Mouse (Mus musculus) heart, embryonic 10.5 days (tissue): ENCODE measurements at regions not wholly inside any gene's neighbourhood (a gene's known extent, or its start where the extent isn't known, plus 50 kb on each side); places are given as distances from the start of the nearest gene placed in this dataset. TPM values are rescaled to one million over a fixed set of nuclear protein-coding genes. Genes with fewer than 3 reads are reported as not detected.

ENCODE experiments used
- DNase-seq: peaks from one replicate; pipeline ENCODE4 v3.0.0-alpha.2; 2017; ENCODE audit warnings: low spot score
- H3K27ac ChIP-seq: fragments of 300-500 bp; sonication (generic); 2 replicates; pipeline ENCODE4 v1.5.1; 2016; ENCODE audit warnings: mild to moderate bottlenecking
- H3K27me3 ChIP-seq: fragments of 300-500 bp; sonication (generic); 2 replicates; pipeline ENCODE4 v1.6.1; 2016; ENCODE audit warnings: mild to moderate bottlenecking; ENCODE audit not compliant: poor library complexity, insufficient read depth, severe bottlenecking
- H3K36me3 ChIP-seq: fragments of 300-500 bp; sonication (generic); 2 replicates; pipeline ENCODE4 v1.6.1; 2016; ENCODE audit warnings: mild to moderate bottlenecking, moderate library complexity
- H3K4me1 ChIP-seq: fragments of 300-500 bp; sonication (generic); 2 replicates; pipeline ENCODE4 v1.6.1; 2016; ENCODE audit warnings: mild to moderate bottlenecking
- H3K4me3 ChIP-seq: fragments of 300-500 bp; sonication (generic); 2 replicates; pipeline ENCODE4 v1.5.1; 2016; ENCODE audit warnings: mild to moderate bottlenecking, moderate library complexity
- H3K9me3 ChIP-seq: fragments of 300-500 bp; sonication (generic); 2 replicates; pipeline ENCODE4 v1.6.1; 2016; ENCODE audit warnings: mild to moderate bottlenecking, moderate library complexity
- WGBS: fragments of 180-500 bp; shearing (Covaris S2); methylation state at CpG from one replicate; pipeline ENCODE4 v1.1.7; 2016; 5-methylcytosine and 5-hydroxymethylcytosine counted together
- microRNA-seq: library from miRNA; unstranded; fragments of <30 nt; microRNA quantifications from one replicate; pipeline ENCODE4, GENCODE M21; 2017

DNA sequence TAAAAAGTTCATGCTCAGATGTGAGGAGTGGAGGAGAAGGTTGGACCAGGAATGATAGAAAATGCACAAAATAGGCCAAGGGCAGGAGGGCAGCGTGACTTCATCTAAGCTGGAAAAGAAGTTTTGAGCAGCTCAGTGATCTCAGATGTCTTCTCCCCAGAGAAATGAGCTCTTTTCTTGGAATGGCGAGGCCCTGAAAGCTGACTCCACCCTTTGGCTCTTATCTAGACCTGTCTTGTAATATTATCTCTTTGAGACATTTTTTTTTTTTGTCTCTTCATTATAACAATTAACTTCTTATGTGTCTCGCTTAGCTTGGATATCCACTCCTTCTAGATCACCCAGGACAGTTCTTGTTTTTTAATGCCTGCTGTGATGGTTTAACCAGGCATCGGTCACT is 53.0 kb upstream of the Kif2a start:
- Histone ChIP-seq H3K4me3 (no peak overlapping the region), H3K27ac (no peak overlapping the region; the same call in 1 of the 2 replicates), H3K36me3 (no peaks in the 10 kb centered on the region), H3K9me3 (no peaks in the 10 kb centered on the region), H3K27me3 (no peaks in the 10 kb centered on the region), H3K4me1 (peaks cover 15% of the 10 kb centered on the region)
- no peak for DNase-seq
- 79% methylated on average over 4 of the region's 4 CpGs for WGBS

DNA sequence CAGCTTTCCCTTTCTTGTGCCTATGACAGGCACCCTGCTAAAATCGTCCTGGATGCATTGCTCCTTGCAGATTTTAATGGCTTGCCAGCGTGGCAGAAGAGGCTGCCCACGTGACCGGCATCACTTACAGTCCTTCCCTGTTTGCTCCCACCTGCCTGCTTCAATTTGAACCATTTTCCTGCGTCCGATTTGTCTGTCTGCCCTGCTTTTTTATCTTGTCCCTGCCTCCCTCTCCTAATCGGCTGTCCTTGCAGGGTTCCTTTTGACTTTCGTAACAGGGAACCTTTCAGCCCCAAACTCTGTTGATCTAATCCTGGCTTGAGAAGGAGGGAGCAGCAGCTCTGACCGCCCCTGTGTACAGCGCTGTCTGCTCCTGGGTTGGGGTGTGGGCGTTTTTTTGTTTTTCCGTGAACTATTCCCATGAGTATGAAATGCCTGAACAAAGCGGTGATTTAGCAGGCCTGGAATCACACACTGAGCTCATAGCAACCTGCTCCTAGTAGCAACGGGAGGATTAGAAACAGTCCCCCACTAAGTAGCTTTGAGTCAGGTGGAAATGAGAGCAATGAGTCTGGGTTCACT is 51.2 kb upstream of the Kif2a start:
- Histone ChIP-seq H3K27ac (peak overlapping the region; percentile 84), H3K9me3 (no peaks in the 10 kb centered on the region), H3K4me3 (peak overlapping the region; percentile 52), H3K36me3 (no peaks in the 10 kb centered on the region), H3K27me3 (no peaks in the 10 kb centered on the region), H3K4me1 (peaks cover 15% of the 10 kb centered on the region)
- peak; percentile 84 for DNase-seq
- 5% methylated on average over 14 of the region's 14 CpGs for WGBS

DNA sequence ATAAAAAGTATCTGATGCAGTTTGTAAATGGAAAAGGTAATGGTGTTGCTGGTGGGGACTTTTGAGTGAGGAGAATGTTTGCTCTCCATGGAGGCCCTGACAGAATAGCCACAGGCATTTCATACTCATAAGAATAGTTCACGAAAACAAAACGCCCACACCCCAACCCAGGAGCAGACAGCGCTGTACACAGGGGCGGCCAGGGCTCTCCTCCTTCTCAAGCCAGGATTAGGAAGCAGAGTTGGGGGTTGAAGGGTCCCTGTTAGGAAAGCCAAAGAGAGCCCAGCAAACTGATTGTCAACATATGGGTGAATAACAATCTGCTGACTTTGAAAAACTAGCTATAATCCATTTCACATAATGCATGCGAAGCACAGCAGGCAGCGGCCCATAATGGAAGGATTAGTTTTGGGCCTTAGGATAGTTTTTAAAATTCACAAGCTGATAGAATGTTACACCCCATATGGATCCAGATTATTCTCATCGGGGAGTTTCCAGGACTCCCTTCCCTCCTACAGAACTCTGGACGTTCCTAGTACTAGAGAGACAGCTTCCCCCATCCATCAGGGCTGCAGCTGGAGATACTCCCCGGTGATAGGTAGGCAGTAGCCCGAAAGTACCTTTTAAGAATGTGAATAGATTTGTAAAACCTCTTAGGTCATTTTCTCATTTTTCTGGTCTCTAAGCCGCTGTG is 50.6 kb upstream of the Kif2a start:
- no peaks in the 10 kb centered on the region for H3K36me3 ChIP-seq
- peaks cover 15% of the 10 kb centered on the region for H3K4me1 ChIP-seq
- no peaks in the 10 kb centered on the region for H3K27me3 ChIP-seq
- peak overlapping the region; percentile 52 for H3K4me3 ChIP-seq
- H3K9me3 ChIP-seq: no peaks in the 10 kb centered on the region
- WGBS: 43% methylated on average over 11 of the region's 11 CpGs
- no peak for DNase-seq
- H3K27ac ChIP-seq: peak overlapping the region; percentile 84

Small RNA genes lying in the stretch of these regions (microRNA-seq; reads per million reads assigned to microRNA genes)
- gene Gm22118: not detected
